Mouse (Mus musculus) ES-Bruce4 (cell line): ENCODE data around the gene Lpar3.

Experiments
- CTCF ChIP-seq: IDR thresholded peaks from one replicate; pipeline ENCODE4 v1.8.1; 2011; ENCODE audit warnings: low read depth, low read length
- EP300 ChIP-seq: IDR thresholded peaks from 2 replicates; pipeline ENCODE4 v1.6.1; 2011; ENCODE audit warnings: low read depth, low read length; ENCODE audit not compliant: insufficient read depth

GRCm38 (mm10) chr3:146253736-146254320, 33.1 kb downstream of the Lpar3 start:
- TF ChIP-seq CTCF (no peak), EP300 (no peak)
